Mouse (Mus musculus): ENCODE results near the gene Serpina9. TPM values are rescaled to one million over a fixed set of nuclear protein-coding genes. Genes with fewer than 3 reads are reported as not detected.
"Not testable (repeated sequence)": the region's sequence is repeated elsewhere in the genome, so short reads cannot be mapped to it uniquely, and the experiment has no call there.

Serpina9 gene
- polyA plus RNA-seq, 1 experiment from 2014 or later = not detected

GRCm38 (mm10) chr12:103977846-103978245 lies 35.7 kb downstream of the Serpina9 start:
- Histone ChIP-seq H3K79me2 (ENCODE audit: inconsistent target) (no peaks in the 10 kb centered on the region), H3K27ac (no peak overlapping the region), H3K36me3 (ENCODE audit: inconsistent target) (no peaks in the 10 kb centered on the region), H3K4me3 (ENCODE audit: inconsistent target) (no peak overlapping the region)
- 26% methylated on average over 5 of the region's 5 CpGs for WGBS (ENCODE audit: missing documents)

- Histone ChIP-seq H3K79me2 (ENCODE audit: inconsistent target) (no peaks in the 10 kb centered on the region), H3K27ac (no peak overlapping the region), H3K4me3 (ENCODE audit: inconsistent target) (no peak overlapping the region), H3K36me3 (ENCODE audit: inconsistent target) (no peaks in the 10 kb centered on the region)
- WGBS (ENCODE audit: missing documents) = 100% methylated on average over 3 of the region's 3 CpGs
Observed at GRCm38 (mm10) chr12:103977060-103977459, 36.5 kb downstream of the Serpina9 start.

GRCm38 (mm10) chr12:103971080-103971479 lies 42.5 kb downstream of the Serpina9 start:
- H3K36me3 ChIP-seq (ENCODE audit: inconsistent target) = no peaks in the 10 kb centered on the region
- no peak overlapping the region for H3K27ac ChIP-seq
- 81% methylated on average over 4 of the region's 4 CpGs for WGBS (ENCODE audit: missing documents)
- no peaks in the 10 kb centered on the region for H3K79me2 ChIP-seq (ENCODE audit: inconsistent target)
- H3K4me3 ChIP-seq (ENCODE audit: inconsistent target) = no peak overlapping the region

GRCm38 (mm10) chr12:103969577-103970116 lies 43.9 kb downstream of the Serpina9 start:
- Histone ChIP-seq H3K4me3 (ENCODE audit: inconsistent target) (no peak overlapping the region), H3K79me2 (ENCODE audit: inconsistent target) (no peaks in the 10 kb centered on the region), H3K27ac (no peak overlapping the region), H3K36me3 (ENCODE audit: inconsistent target) (no peaks in the 10 kb centered on the region)
- WGBS (ENCODE audit: missing documents) = 89% methylated on average over 8 of the region's 9 CpGs

- Histone ChIP-seq H3K4me3 (ENCODE audit: inconsistent target) (no peak overlapping the region), H3K36me3 (ENCODE audit: inconsistent target) (no peaks in the 10 kb centered on the region), H3K79me2 (ENCODE audit: inconsistent target) (no peaks in the 10 kb centered on the region), H3K27ac (no peak overlapping the region)
- WGBS (ENCODE audit: missing documents) = 68% methylated on average over 3 of the region's 3 CpGs
Observed at GRCm38 (mm10) chr12:103966761-103967160, 46.8 kb downstream of the Serpina9 start.

- no peak overlapping the region for H3K4me3 ChIP-seq (ENCODE audit: inconsistent target)
- H3K27ac ChIP-seq = no peak overlapping the region
- WGBS (ENCODE audit: missing documents) = 90% methylated on average over 4 of the region's 4 CpGs
- no peaks in the 10 kb centered on the region for H3K79me2 ChIP-seq (ENCODE audit: inconsistent target)
- H3K36me3 ChIP-seq (ENCODE audit: inconsistent target) = no peaks in the 10 kb centered on the region
Observed at GRCm38 (mm10) chr12:103963288-103963687, 50.3 kb downstream of the Serpina9 start.

GRCm38 (mm10) chr12:103962860-103963259 lies 50.7 kb downstream of the Serpina9 start:
- WGBS (ENCODE audit: missing documents) = 87% methylated on average over 8 of the region's 8 CpGs
- Histone ChIP-seq H3K4me3 (ENCODE audit: inconsistent target) (no peak overlapping the region), H3K27ac (no peak overlapping the region), H3K36me3 (ENCODE audit: inconsistent target) (no peaks in the 10 kb centered on the region), H3K79me2 (ENCODE audit: inconsistent target) (no peaks in the 10 kb centered on the region)

- no peak overlapping the region for H3K27ac ChIP-seq
- 75% methylated on average over 5 of the region's 5 CpGs for WGBS (ENCODE audit: missing documents)
- no peak overlapping the region for H3K4me3 ChIP-seq (ENCODE audit: inconsistent target)
- no peaks in the 10 kb centered on the region for H3K36me3 ChIP-seq (ENCODE audit: inconsistent target)
- H3K79me2 ChIP-seq (ENCODE audit: inconsistent target) = no peaks in the 10 kb centered on the region
Observed at GRCm38 (mm10) chr12:103962337-103962736, 51.2 kb downstream of the Serpina9 start.

- Histone ChIP-seq H3K27ac (no peak overlapping the region), H3K36me3 (ENCODE audit: inconsistent target) (no peaks in the 10 kb centered on the region), H3K79me2 (ENCODE audit: inconsistent target) (no peaks in the 10 kb centered on the region), H3K4me3 (ENCODE audit: inconsistent target) (no peak overlapping the region)
- 91% methylated on average over 1 of the region's 1 CpGs for WGBS (ENCODE audit: missing documents)
Observed at GRCm38 (mm10) chr12:103961716-103962115, 51.8 kb downstream of the Serpina9 start.

DNA sequence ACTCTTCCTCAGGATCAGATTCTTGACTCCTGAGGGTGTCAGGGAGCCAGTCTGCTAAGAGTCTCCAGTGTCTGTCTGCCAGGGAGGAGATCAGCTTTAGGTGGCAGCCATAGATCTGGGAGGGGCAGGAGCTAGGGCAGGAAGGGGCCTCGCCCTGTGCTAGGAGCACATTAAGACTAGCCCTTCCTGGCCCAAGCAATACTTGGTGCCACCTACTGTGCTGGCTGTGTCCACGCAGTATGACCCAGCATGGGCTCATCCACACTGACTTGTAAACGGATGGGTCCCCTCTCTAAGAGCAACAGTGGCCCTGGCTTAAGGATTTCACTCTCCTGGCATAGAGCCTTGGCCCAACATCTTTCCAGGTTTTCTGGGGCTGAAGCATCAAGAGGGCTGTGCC lies 54.8 kb downstream of the Serpina9 start, which contains the start of gene Serpina1e:
Serpina1e (minus strand) TSS at position 178 of the 400 bp plus-strand sequence.
- Histone ChIP-seq H3K79me2 (ENCODE audit: inconsistent target) (no peaks in the 10 kb centered on the region), H3K36me3 (ENCODE audit: inconsistent target) (no peaks in the 10 kb centered on the region), H3K27ac (no peak within 1 kb of the TSS), H3K4me3 (ENCODE audit: inconsistent target) (no peak within 1 kb of the TSS)
- 76% methylated on average over 3 of the region's 3 CpGs for WGBS (ENCODE audit: missing documents)

- not testable (repeated sequence) for H3K27ac ChIP-seq; H3K79me2 ChIP-seq (ENCODE audit: inconsistent target); H3K36me3 ChIP-seq (ENCODE audit: inconsistent target); H3K4me3 ChIP-seq (ENCODE audit: inconsistent target)
- WGBS (ENCODE audit: missing documents) = no CpG with 5 or more reads among the region's 2 CpGs
Observed at GRCm38 (mm10) chr12:103956555-103956954, 57.0 kb downstream of the Serpina9 start.

GRCm38 (mm10) chr12:103952972-103953371 lies 60.6 kb downstream of the Serpina9 start:
- not testable (repeated sequence) for H3K79me2 ChIP-seq (ENCODE audit: inconsistent target)
- WGBS (ENCODE audit: missing documents) = 69% methylated on average over 3 of the region's 3 CpGs

GRCm38 (mm10) chr12:103946243-103946642 lies 67.3 kb downstream of the Serpina9 start:
- no peak overlapping the region for H3K4me3 ChIP-seq (ENCODE audit: inconsistent target)
- H3K79me2 ChIP-seq (ENCODE audit: inconsistent target) = no peaks in the 10 kb centered on the region
- 92% methylated on average over 3 of the region's 4 CpGs for WGBS (ENCODE audit: missing documents)
- no peak overlapping the region for H3K27ac ChIP-seq
- no peaks in the 10 kb centered on the region for H3K36me3 ChIP-seq (ENCODE audit: inconsistent target)

More at GRCm38 (mm10) chr12:103952972-103953371, 60.6 kb downstream of the Serpina9 start:
- H3K4me3 ChIP-seq (ENCODE audit: inconsistent target); H3K36me3 ChIP-seq (ENCODE audit: inconsistent target); H3K27ac ChIP-seq: not testable (repeated sequence)
